Mouse (Mus musculus): ENCODE results near the gene Cnih3.

Gene Cnih3

DNA sequence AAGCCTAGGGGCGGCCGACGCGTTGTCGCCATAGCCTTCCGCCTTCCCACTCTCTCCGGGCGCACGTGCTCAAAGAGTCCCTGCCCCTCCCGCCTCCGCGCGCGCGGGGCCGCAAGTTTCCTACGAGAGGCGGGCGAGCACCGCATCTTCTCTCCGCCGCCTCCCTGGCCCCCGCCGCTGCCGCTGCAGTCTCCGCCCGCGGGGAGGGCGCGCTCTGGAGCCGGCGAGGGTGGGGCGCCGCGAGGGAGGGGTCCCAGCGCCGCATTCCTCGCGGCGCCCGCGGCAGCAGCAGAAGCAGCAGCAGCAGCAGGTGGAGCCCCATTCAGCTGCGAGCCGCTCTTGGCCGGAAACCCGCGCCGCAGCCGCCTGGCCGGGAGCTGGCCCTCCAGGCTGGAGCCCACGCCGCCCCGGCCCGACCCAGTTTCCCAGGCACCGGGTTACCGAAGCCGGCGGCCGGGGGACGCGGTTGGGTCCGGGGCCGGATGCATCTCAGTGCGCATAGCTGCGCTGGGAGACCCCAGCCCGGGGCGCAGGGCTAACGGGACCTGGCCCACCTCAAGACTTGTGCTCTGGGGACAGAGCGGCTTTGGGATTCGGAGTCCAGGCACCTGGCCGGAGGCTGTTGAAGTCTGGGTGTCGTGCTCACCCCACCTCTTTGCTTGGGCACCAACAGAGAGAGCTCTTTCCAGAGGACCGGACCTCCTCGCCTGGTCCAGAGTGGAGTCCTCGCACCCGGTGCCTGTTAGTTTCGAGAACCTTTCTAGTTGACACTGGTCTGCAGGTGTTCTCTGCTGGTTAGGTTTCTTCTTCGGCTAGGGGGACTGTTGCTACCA, at the start of gene Cnih3:
Gene Cnih3 (plus strand): TSS at position 262 of the 833 bp plus-strand sequence.
- DNase-seq (ENCODE audit: low spot score), result peak; percentile 29

DNA sequence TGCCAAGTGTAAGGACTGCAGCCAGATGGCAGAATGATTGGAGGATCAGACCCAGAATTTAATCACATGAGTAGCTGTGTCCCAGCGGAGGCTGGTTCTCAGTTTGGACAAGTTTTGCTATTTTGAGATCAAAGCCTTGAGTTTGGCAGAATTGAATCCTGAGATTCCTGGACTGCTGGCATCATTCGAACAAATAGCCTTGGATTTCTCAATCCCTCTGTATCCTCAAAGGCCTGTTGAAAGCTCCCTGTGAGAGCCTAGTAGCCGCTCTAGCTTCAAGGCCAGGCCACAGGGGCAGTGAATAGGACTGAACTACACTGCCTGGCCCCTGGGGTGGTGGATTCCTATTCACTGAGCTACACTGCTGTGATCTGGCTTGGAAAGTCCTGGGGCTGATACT, 44.4 kb upstream of the Cnih3 start:
- no peak for DNase-seq (ENCODE audit: low spot score)

- no peak for DNase-seq (ENCODE audit: low spot score)
These were observed 41.7 kb upstream of the Cnih3 start for GRCm38 (mm10) chr1:181310712-181311111.

GRCm38 (mm10) chr1:181312115-181313045, 40.0 kb upstream of the Cnih3 start:
- no peak for DNase-seq (ENCODE audit: low spot score)

DNA sequence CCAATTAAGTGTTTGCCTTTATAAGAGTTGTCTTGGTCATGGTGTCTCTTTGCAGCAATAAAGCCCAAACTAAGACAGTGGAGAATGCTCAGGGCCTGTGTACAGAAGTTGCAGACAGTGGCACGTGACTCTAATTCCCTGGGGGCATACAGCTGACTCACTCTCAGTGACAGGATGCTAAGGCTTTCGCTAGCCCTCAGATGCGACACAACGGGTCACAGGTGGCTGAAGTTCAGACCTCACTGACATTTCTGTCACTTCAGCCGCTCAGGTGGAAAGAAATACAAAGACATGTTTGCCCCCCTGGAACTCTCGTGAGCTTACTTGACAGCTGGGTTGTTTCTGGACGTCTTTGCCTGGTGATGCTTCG, 39.4 kb upstream of the Cnih3 start:
- DNase-seq (ENCODE audit: low spot score), result no peak

- DNase-seq (ENCODE audit: low spot score), result no peak
These were observed 38.1 kb upstream of the Cnih3 start for GRCm38 (mm10) chr1:181314301-181314700.

DNA sequence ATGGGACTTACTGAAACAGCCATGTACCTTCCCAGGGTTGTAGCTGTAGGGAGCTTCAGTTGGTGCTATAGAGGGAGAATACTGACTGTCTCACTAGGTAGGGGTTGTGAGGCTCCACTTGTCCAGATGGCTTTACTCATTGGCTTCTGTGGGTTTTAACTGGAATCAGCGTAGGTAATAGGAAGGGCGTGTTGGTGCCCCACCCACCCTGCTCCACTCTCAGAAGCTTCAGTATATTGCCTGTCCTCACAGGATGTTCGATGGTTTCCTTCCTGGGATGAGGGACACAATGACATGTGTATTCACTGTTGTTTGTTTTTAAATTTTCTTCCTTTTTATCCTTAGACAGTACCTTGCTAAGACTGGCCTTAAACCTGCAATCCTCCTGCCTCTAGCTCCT, 37.1 kb upstream of the Cnih3 start:
- no peak for DNase-seq (ENCODE audit: low spot score)

DNA sequence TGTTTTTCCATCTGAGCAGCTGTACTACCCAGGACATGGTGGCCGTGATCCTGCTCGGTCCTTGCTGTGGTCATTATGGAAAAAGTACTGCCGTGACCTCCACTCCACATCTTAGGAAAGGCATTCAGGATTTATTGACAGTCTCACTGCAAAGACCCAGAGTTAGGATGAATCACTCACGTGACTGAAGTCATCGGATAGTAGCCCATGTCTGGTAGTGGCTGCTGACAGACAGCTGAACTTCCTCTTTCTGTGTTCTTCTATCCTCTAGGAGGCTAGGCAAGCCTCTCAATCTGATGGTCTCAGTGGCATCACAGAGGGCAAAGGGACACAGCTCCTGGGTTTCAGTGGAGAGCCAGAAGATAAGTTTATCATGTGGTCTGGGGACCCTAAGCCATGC, 35.9 kb upstream of the Cnih3 start:
- no peak for DNase-seq (ENCODE audit: low spot score)

DNA sequence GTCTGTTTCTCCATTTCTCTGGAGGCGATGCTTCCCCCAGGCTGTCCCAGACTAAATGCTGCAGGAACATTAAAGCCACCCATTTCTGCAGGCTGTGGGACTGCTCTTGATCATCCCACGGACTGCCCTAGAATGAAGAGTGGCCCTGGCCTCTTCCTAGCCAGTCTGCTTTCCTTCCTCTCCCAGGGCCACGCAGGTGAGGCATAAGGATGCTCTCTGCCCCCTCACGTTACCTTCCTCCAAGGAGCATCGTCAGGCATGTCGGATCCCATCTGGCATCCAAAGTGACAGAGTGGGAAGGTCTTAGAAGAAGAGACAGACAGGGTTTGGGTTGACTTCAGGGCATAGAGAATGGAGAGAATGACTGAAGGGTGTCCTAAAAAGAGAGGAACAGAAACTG, 33.0 kb upstream of the Cnih3 start:
- no peak for DNase-seq (ENCODE audit: low spot score)

DNA sequence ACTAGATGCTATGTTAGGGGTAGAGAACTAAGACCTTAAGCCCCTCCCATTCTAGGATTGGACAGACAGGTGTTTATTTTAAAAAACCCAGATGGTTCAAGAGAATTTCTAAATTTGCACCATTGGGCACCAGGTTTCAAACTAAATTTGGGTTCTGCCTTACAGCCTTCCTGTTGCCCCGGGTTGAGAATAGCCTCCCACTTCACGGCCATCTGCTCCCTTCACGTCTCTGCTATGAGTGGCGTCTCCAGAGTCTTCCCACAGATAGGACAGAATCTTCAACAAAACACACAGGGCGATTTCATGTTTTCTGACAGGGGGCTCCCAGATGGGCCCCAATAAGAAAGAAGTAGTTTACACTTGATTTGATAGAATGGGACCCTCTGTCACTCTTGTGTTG, 31.3 kb upstream of the Cnih3 start:
- no peak for DNase-seq (ENCODE audit: low spot score)

GRCm38 (mm10) chr1:181323134-181323533, 29.3 kb upstream of the Cnih3 start:
- no peak for DNase-seq (ENCODE audit: low spot score)

DNA sequence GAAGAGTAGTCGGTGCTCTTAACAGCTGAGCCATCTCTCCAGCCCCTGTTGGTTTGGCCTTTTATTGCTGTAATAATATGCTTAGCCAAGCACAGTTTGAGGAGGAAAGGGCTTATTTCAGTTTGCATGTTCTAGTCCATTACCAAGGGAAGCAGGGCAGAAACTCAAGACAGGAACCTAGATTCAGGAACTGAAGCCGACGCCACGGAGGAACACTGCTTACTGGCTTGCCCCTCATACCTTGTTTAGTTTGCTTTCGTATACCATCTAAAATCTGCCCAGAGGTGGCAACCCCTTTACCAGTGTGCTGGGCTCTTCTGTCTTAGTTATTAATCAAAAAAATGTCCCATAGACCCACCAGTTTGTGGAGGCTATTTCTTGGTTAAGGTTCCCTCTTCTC, 25.3 kb upstream of the Cnih3 start:
- DNase-seq (ENCODE audit: low spot score), result no peak

- DNase-seq (ENCODE audit: low spot score), result no peak
These were observed 24.6 kb upstream of the Cnih3 start for GRCm38 (mm10) chr1:181327636-181328420.

DNA sequence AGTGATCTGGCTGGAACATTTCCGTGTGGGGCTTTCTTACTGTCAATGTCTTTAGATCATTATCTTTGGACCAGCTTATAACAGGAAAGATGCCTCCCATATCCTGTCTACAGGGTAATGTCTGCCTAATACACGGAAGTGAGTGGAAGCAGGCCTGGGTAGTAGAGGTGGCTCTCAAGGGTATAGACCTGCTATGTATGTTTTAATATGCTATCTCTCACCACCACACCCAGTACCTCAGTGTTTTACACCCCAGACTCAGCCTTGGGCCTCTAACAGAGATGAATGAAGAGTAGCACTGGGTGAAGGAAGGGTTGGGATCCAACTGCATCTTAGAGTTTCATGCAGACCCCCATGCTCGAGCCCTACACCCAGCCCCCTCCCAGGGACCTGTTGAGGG, 23.3 kb upstream of the Cnih3 start:
- DNase-seq (ENCODE audit: low spot score), result no peak

DNA sequence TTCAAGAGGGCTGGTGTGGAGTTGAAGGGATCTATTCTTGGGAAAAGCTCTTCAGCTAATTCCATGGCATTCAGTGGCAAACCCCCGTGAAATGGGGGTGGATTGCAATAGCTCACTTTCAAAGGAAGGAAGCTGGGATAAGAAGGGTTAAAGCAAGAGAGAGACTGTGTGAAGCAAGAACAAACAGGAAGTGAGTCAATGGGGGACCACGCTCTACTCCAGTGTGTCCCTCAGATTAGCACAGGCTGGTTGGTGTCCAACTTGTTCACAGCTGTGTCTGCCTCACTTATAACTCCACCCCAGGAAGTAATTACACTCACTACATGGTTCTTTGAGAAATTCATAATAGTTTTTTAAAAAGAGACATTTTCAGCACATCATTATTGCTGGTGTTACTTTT, 19.8 kb upstream of the Cnih3 start:
- DNase-seq (ENCODE audit: low spot score), result no peak

GRCm38 (mm10) chr1:181334329-181335018, 18.0 kb upstream of the Cnih3 start:
- DNase-seq (ENCODE audit: low spot score), result no peak

GRCm38 (mm10) chr1:181335019-181335365, 17.4 kb upstream of the Cnih3 start:
- DNase-seq (ENCODE audit: low spot score), result no peak

- no peak for DNase-seq (ENCODE audit: low spot score)
These were observed 17.0 kb upstream of the Cnih3 start for GRCm38 (mm10) chr1:181335388-181335787.

DNA sequence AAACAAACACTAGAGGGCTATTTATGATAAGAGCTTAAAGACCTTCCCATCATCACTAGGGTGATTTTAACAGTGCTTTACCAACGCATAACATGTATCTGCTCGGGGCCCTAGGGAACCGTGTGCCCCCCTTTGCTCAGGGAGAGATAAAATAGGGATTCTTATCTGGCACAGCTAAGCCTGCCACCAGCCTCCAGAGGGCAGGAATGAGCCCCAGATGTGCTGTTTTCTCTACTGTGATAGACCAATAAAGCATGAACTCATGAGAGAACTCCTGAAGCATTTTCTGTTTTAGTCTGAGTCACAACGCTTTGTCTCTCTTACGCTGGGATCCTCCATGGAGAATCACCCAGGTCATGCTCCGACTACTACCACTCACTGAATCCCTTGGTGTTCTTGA, 15.6 kb upstream of the Cnih3 start:
- no peak for DNase-seq (ENCODE audit: low spot score)

GRCm38 (mm10) chr1:181339106-181339505, 13.3 kb upstream of the Cnih3 start:
- no peak for DNase-seq (ENCODE audit: low spot score)

DNA sequence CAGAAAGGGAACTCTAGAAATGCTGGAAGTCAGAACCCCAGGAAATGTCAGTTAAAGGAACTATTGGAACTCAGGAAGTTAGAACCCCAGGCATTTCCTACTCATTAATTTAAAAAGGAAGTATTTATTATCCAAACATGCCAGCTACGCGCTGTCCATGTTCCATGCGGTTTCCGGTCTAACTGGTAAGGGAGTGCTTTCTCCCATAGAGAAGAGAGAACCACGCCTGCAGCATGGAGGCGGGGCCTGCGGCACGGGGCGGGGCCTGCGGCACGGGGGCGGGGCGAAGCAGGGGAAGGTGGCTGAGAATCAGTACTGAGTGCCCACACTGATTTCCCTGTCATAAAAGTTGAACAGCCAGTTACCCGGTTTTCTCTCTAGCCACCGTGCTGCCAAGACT, 6.9 kb upstream of the Cnih3 start:
- DNase-seq (ENCODE audit: low spot score), result peak; percentile 22

DNA sequence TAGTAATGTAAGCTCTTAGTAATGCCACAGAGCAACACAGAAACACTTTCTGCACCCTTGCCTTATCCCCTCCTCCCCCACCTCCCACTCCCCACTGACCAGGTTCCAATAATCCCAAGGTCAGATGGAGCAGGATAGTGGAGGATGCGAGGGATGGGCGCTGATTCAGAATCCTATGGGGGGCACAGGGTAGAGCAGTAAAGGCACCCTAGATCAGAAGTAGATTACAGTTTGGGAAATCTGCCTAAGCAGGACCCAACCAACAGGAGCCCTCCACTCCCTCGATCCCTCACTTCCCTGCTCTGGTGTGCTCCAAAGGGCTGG, 423 bp upstream of the Cnih3 start:
- DNase-seq (ENCODE audit: low spot score), result no peak

Measured in urinary bladder, postnatal 25 days (tissue).